Mouse (Mus musculus): Measurements from ENCODE around the gene Abcb8.

- TF ChIP-seq CTCF (IDR thresholded peaks at IDR 0.05; ENCODE audit: low read depth, low read length), result no peak
- no peak for TF ChIP-seq POLR2A (IDR thresholded peaks at IDR 0.05; ENCODE audit: borderline replicate concordance, low read depth, low read length)
These were observed 31.5 kb downstream of the Abcb8 start for GRCm38 (mm10) chr5:24424861-24425411.

Data from bone marrow macrophage, adult 2 months (primary cell).